Mouse (Mus musculus) spleen, adult 2 months (tissue): ENCODE data around the gene Slc35b4. TPM values are rescaled to one million over a fixed set of nuclear protein-coding genes. Genes with fewer than 3 reads are reported as not detected.

Experiments
- DNase-seq, 2 experiments: peaks; one replicate each; pipeline versions ENCODE4 v3.0.0 to v3.0.0-alpha.2; 2012 to 2021; ENCODE audit warnings: low spot score in 2 of 2, low read depth in 1 of 2
- H3K27ac ChIP-seq: fragments of 200-500 bp; 2 replicates; pipeline ENCODE4 v1.5.1; 2012; ENCODE audit warnings: low read length, inconsistent platforms; ENCODE audit not compliant: insufficient read depth
- H3K27me3 ChIP-seq: fragments of 200-500 bp; 2 replicates; pipeline ENCODE4 v1.6.1; 2012; ENCODE audit warnings: mild to moderate bottlenecking, moderate library complexity, low read length, inconsistent platforms; ENCODE audit not compliant: control insufficient read depth, insufficient read depth
- H3K36me3 ChIP-seq: fragments of 200-500 bp; 2 replicates; pipeline ENCODE4 v1.6.1; 2012; ENCODE audit warnings: mild to moderate bottlenecking, low read length, inconsistent platforms; ENCODE audit not compliant: control insufficient read depth, insufficient read depth
- H3K4me1 ChIP-seq: fragments of 200-500 bp; 2 replicates; pipeline ENCODE4 v1.6.1; 2011; ENCODE audit warnings: inconsistent platforms; ENCODE audit not compliant: control insufficient read depth, insufficient read depth, insufficient read length
- H3K4me3 ChIP-seq: fragments of 200-500 bp; 2 replicates; pipeline ENCODE4 v1.5.1; 2011; ENCODE audit warnings: mild to moderate bottlenecking, inconsistent platforms; ENCODE audit not compliant: insufficient read depth, insufficient read length; ENCODE audit errors: extremely low read depth
- CTCF ChIP-seq: fragments of 200-500 bp; IDR thresholded peaks from 2 replicates; pipeline ENCODE4 v1.5.1; 2011; ENCODE audit warnings: mild to moderate bottlenecking, inconsistent platforms; ENCODE audit not compliant: insufficient read depth, insufficient read length, insufficient replicate concordance; ENCODE audit errors: extremely low read depth
- POLR2A ChIP-seq: fragments of 200-500 bp; IDR thresholded peaks from 2 replicates; pipeline ENCODE4 v1.6.1; 2011; ENCODE audit warnings: low read depth, low read length, inconsistent platforms
- WGBS: fragments of 180-500 bp; shearing (Covaris S2); methylation state at CpG from one replicate; pipeline ENCODE4 v1.1.7; 2018; 5-methylcytosine and 5-hydroxymethylcytosine counted together
- polyA plus RNA-seq: library from polyadenylated mRNA; depleted of rRNA; stranded (reverse); fragments of >200 nt; gene quantifications from 2 replicates; pipeline ENCODE4 v1.2.3, GENCODE M21; 2012

The Slc35b4 gene
- polyA plus RNA-seq, 1 experiment: 11.5 TPM

DNA sequence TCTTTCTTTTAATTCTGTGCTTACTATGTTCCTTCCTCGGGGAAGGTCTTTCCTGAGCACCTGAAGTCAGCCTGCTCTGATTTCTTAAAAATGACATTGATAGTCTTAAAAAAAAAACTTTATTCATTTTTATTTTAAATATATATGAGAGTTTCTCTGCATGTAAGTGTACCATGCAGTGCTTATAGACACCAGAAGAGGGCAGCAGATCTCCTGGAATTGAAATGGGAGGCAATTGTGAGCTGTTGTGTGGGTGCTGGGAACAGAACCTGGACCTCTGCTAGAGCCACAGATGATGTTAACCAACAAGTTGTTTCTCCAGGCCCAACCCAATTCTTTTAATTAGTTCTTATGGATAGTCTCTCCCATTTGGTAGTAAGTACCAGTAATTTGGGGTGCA lies 18.1 kb upstream of the Slc35b4 start:
- 73% methylated on average over 1 of the region's 1 CpGs for WGBS
- no peak for TF ChIP-seq CTCF
- Histone ChIP-seq H3K4me1 (no peaks in the 10 kb centered on the region), H3K4me3 (no peak overlapping the region), H3K27ac (no peak overlapping the region), H3K36me3 (no peaks in the 10 kb centered on the region), H3K27me3 (no peaks in the 10 kb centered on the region)
- no peak for DNase-seq

DNA sequence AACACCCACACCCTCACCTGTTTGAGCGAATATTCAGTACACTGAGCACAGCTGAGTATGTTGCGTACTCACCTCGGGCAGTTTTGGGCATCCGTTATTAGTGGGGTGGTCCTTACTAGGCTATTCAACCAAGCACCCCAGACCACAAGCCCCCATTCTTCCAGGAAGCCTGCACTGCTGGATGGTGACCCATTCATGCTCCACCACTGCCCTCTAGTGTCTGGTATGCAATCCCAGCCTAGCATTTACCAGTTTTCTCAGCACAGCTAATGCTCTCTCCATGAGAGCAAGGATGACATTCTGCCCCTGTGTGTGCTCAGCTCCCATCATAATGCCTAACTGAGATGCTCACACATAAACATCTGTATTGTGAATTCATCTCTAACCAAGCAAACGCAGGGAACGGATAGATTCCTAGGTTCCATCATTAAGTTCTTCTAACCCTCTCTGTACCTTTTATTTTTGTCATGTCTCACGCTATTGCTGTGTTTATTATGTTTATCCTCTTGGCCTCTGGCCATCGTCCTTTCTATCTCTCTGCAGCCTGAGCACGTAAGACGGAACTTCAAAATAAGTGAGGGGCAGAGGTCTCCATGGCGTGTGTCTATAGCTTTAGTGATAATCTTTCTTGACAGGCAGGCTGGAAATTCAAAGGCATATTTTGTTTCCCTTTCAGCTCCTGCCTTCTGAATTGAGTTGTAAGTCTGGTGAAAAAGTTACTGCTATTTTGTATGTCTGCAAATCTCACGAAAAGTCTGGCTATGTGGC lies 17.0 kb upstream of the Slc35b4 start:
- TF ChIP-seq CTCF: peak; percentile 72; the same call in 1 of the 2 replicates
- TF ChIP-seq POLR2A: no peak
- Histone ChIP-seq H3K4me3 (no peak overlapping the region), H3K27ac (no peak overlapping the region), H3K27me3 (no peaks in the 10 kb centered on the region), H3K4me1 (no peaks in the 10 kb centered on the region), H3K36me3 (no peaks in the 10 kb centered on the region)
- DNase-seq: peak in 1 of 2 experiments; percentile 40
- 58% methylated on average over 12 of the region's 12 CpGs for WGBS

DNA sequence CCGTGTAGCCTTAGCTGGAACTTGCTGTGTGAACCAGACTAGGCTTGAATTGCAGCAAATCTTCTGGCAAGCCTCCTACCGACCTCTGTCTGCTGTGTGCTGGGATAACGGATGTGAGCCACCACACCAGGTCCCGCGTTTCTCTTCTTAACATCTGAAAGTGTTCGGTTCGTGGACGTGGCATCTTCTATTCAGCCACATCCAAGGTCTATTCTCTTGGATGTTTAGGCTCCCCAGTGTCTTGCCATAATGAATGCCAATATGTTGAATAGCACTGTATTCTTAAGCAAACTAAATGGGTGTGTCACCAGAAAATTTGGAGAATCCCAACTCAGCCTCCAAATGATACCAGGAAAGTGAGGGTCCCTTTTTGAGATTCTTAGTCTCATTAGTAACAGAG lies 14.5 kb upstream of the Slc35b4 start:
- WGBS: 90% methylated on average over 8 of the region's 8 CpGs
- Histone ChIP-seq H3K4me1 (no peaks in the 10 kb centered on the region), H3K4me3 (no peak overlapping the region), H3K36me3 (no peaks in the 10 kb centered on the region), H3K27me3 (no peaks in the 10 kb centered on the region), H3K27ac (no peak overlapping the region)
- TF ChIP-seq POLR2A (no peak), CTCF (no peak)
- no peak for DNase-seq

DNA sequence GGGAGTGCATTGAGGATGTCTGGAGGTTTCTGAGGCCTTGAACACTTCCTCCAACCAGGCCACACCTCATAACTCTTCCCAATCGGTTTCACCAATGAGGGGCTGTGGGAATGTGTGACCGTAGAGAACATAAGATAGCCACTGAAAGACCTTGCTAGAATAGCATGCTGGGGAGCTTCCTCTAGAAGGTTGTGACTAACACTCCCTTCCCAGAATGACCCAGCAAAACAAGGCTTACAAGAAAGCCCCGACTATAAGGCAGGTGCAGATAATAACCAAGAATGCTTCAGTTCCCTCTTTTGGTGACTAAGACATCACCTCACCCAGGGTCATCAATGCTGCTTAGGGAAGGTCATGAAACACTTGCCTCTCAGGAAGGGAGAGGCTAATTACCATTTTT lies 12.6 kb upstream of the Slc35b4 start:
- Histone ChIP-seq H3K27ac (no peak overlapping the region), H3K4me3 (no peak overlapping the region), H3K4me1 (no peaks in the 10 kb centered on the region), H3K27me3 (no peaks in the 10 kb centered on the region), H3K36me3 (no peaks in the 10 kb centered on the region)
- no peak for DNase-seq
- TF ChIP-seq CTCF (no peak), POLR2A (no peak)
- 52% methylated on average over 3 of the region's 3 CpGs for WGBS

DNA sequence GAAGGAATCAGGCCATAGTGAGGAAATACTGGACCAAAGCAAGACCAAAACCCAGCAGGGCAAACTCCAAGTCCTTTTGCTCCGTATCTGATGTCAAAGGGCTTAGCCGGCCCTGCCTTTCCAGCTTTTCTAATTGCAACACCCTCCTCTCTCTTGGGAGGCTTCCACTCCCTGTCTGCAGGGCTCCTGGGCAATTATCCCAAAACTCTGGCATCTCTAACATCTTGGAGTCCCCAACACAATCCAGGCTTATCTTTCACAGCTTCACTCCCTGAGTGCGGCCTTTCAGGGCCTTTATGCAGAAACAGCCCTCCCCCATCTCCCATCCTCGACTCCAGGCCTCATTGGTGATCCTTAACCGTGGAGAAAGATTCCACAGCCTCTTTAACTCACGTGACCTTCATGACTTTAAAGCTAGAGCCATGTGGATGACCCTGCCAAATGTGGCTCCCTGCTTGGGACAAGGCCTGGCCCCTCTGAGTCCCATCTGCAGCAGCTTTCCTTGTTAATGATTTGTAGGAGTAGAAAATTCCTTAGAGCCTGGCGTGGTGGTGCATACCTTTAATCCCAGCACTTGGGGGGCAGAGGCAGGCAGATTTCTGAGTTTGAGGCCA lies 11.2 kb upstream of the Slc35b4 start:
- no peak overlapping the region for H3K27ac ChIP-seq
- no peak for TF ChIP-seq CTCF
- no peak for TF ChIP-seq POLR2A
- H3K27me3 ChIP-seq: no peaks in the 10 kb centered on the region
- H3K4me3 ChIP-seq: no peak overlapping the region
- no peaks in the 10 kb centered on the region for H3K4me1 ChIP-seq
- H3K36me3 ChIP-seq: no peaks in the 10 kb centered on the region
- no peak for DNase-seq
- WGBS: 85% methylated on average over 7 of the region's 7 CpGs

DNA sequence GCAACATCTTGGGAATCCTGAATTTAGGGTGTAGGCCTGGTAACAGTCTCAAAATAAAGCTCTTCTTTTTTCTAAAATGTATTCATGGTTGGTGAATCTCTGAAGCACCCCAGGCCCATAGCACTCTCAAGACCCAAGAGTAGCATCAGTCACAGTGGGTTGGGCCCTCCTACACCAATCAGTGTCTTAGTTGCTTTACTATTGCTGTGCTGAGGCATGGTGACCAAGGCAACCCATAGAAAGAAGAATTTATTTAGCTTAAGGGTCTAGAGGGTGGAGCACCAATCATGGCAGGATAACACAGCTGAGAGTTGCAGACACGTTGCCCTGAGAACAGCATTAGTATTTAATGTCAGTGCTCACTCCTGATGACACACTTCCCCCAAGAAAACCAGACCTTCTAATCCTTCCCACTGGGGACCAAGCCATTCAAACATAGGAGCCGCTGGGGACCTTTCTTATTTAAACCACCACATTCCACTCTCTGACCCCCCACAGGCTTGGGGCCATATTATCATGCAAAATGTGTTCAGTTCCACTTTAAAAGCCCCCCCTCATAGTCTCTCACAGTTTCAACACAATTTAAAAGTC lies 10.5 kb upstream of the Slc35b4 start:
- Histone ChIP-seq H3K27ac (no peak overlapping the region), H3K4me3 (no peak overlapping the region), H3K36me3 (no peaks in the 10 kb centered on the region), H3K27me3 (no peaks in the 10 kb centered on the region), H3K4me1 (no peaks in the 10 kb centered on the region)
- TF ChIP-seq CTCF (no peak), POLR2A (no peak)
- no peak for DNase-seq
- WGBS: 89% methylated on average over 2 of the region's 2 CpGs

DNA sequence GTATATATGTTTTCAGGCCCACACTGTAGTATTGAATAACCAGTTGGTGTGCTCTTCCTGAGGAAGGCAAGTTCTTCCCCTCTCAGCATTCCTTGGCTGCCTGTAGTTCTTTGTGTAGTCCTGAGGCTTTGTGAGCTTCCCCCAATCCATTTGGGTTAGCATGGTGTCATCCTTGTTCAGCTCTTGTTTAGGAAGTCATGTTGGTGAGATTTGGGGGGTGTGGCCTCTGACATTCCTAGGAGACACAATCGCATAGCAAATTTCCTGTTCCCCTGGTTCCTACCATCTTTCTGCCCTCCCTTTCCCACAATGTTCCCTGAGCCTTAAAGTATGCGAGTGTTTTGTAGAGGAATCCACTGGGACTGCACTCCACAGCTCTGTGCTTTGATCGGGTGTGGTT lies 6.4 kb upstream of the Slc35b4 start:
- H3K4me3 ChIP-seq: no peak overlapping the region
- H3K36me3 ChIP-seq: no peaks in the 10 kb centered on the region
- H3K4me1 ChIP-seq: no peaks in the 10 kb centered on the region
- H3K27ac ChIP-seq: no peak overlapping the region
- TF ChIP-seq POLR2A (no peak), CTCF (no peak)
- 82% methylated on average over 3 of the region's 3 CpGs for WGBS
- no peaks in the 10 kb centered on the region for H3K27me3 ChIP-seq
- DNase-seq: no peak
